Mouse (Mus musculus) neutrophil, adult 5-6 weeks (primary cell): ENCODE measurements at regions not wholly inside any gene's neighbourhood (a gene's known extent, or its start where the extent isn't known, plus 50 kb on each side); places are given as distances from the start of the nearest gene placed in this dataset.

Source experiments
- ATAC-seq: fragments of 151-379, 151-347 bp; 2 replicates; pipeline ENCODE4 v1.8.0; 2017; ENCODE audit warnings: mild to moderate bottlenecking, moderate TSS enrichment; ENCODE audit not compliant: insufficient number of reproducible peaks, poor library complexity, low FRiP score, severe bottlenecking; ENCODE audit errors: extremely low read depth

GRCm38 (mm10) chr12:25702176-25703022 lies 605.5 kb upstream of the Id2 start:
- ATAC-seq, result no peak

GRCm38 (mm10) chr12:25687063-25687462 lies 590.1 kb upstream of the Id2 start:
- no peak for ATAC-seq

DNA sequence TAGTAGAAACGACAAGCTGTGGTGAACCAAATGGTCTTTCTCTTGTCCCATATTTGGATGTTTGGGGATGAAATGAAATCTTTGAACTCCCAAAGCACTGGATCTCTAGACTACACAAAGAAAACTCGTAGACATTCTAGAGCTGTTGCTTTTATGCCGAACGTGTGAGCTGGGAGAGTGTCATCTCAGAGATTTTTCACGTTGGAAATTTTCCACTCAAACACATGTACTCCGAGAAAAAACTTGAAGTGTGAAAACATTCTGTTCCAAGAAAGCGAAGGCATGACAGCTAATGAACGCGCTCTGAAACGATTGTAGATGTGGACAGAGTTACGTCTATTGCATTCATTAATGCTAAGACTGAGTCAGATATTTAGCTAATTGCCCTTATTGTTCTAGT lies 579.7 kb upstream of the Id2 start:
- no peak for ATAC-seq

DNA sequence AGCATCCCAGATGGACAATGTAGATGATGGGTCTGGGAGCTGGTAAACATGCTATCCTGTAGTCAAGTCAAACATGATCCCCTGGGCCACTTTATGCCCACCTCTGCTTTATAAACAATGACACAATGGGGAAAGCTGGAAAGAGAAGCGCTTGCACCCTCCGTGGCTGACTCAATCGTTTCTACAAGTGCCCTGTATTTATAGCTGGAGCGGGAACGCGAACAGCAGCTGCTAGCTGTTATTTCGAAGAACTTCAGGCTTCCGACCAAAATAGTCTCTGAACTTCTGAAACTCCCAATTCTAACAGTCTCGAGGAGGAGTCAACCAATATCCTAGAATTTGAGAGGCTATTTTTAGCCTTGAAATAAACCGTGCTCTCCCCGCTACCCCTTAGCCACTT lies 571.4 kb upstream of the Id2 start:
- ATAC-seq, result no peak

DNA sequence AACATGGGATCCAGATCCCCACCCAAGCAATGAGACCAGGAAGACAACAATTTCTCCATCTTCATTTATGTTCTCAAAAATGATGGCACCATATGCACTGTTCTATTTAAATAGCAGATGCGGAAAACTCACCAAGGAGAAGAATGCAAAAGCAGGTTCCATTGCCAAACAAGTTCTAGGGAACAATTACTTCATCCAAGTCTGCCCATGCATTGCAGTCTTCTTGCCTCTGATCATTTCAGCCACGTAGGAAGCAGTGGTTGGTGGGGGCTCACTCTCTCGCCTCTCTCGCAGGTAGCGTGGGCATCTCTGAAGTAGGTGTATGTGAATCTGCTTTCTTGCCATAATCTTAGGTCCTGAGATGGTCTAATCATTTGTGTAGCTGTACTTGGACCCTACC lies 557.5 kb upstream of the Id2 start:
- ATAC-seq, result no peak

GRCm38 (mm10) chr12:25650237-25650636 lies 553.3 kb upstream of the Id2 start:
- ATAC-seq, result no peak

- ATAC-seq, result no peak
These were observed 531.1 kb upstream of the Id2 start for GRCm38 (mm10) chr12:25628081-25628480.

- ATAC-seq, result no peak
These were observed 528.9 kb upstream of the Id2 start for GRCm38 (mm10) chr12:25625858-25626257.

GRCm38 (mm10) chr12:25623449-25623848 lies 526.5 kb upstream of the Id2 start:
- ATAC-seq, result no peak

GRCm38 (mm10) chr12:25621142-25621541 lies 524.2 kb upstream of the Id2 start:
- ATAC-seq, result no peak

DNA sequence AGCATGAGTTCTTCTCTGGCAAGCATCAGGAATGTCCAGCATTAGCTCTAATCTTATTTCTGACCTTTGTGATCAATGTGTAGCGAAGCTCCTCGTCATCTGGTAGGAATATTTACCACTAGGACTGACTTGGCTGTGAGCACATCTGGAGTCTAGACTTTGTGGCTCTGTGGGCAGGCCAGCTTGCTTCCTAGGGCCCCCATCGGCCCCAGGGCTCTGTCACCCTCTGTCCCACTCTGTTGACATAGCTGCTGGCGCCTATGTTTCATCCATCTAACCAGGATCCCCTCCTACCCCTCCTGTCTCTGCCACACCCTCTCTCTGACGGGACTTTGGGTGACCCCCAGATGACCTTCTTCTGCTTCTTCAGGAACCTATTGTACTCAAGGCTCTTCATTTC lies 520.6 kb upstream of the Id2 start:
- no peak for ATAC-seq

GRCm38 (mm10) chr12:25615377-25615776 lies 518.4 kb upstream of the Id2 start:
- ATAC-seq, result no peak

DNA sequence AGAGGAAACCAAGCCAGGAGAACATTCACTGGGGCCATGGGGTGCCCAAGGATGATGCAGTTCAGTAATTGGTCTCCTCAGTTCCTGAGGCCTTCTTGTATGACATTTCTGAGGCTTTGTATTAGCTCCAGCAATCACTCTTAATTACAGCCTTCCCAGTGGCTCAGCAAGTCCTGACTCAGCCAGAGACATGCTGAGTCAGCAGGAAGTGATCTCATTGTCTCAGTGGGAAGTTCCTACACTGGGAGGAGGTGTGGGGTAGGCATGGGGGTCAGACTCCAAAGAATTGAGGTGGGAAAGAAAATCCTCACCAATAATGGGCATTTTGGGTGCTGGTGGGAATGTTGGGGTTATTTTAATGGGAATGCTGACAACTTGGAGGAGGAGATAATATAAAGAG lies 516.5 kb upstream of the Id2 start:
- no peak for ATAC-seq

DNA sequence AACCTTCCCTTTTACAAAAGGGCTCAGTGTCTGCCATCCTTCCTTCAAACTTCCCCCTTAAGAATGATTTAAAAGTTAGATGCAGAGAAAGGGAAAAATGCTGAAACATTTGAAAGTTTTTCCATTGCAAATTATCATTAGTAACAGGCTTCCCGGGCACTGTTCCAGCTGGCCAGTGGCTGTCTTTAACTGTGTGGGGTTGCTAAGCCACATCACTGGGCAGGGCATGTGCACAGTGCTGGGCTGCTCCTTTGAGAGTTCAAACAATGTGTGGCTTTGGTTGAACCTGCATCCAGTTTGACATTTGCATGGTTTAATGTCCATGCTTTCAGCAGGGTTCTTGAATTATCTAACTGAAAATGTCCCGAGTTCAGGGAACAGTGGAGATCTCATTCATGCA lies 512.1 kb upstream of the Id2 start:
- ATAC-seq, result no peak

GRCm38 (mm10) chr12:25605396-25605795 lies 508.5 kb upstream of the Id2 start:
- no peak for ATAC-seq

DNA sequence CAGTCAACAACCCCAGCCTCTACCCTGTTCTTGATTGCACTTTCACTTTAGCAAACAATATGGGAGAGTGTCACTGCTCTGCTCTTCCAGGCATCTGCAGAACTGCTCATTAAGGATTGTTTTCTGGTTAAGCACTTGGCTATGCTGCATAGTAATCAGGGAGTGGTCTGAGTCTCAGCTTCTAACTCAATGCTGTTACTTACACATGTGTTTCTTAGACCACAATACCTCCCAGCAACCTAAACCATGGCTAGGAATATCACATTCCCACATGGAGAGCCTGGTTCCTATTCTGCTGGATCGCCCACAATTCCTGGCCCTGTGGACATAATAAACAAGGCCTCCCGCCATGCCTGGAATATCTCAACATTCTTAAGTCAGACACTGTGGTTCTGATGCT lies 493.3 kb upstream of the Id2 start:
- no peak for ATAC-seq

DNA sequence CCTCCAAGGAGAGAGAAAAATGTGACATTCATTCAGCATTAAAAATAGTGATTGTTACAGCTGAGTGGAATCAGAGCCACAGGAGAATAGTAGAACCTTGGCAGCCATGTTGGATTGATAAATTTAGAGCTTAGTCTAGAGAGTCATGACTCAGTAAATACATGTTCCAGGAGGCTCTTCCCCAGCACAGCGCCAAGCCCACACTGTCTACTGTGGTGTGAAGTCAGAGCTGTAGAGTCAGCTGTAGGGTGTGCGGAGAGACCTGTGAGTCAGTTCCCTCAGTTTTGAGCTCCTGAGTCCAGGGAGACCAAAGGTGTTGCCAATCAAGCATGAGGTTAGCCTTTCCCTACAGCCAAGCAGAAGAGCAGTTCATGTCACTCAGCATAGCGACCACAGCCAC lies 488.8 kb upstream of the Id2 start:
- ATAC-seq, result no peak

- no peak for ATAC-seq
These were observed 482.5 kb upstream of the Id2 start for GRCm38 (mm10) chr12:25579407-25579806.

DNA sequence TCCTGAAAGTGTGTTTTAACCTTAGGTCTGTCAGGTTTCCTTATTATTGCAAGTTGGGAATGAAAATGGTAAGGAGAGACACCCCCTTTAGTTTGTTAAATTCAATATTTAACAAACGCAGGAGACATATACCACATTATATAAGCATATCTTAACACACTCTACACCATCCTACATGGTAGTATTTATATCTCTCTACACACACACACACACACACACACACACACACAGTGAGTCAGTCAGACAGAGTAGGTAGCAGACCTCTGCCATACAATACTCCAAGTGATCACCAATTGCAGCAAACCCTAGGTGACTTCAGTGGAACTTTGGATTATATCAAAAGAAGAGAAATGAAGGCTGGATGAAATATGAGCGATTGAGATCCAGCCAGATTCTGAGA lies 468.2 kb upstream of the Id2 start:
- ATAC-seq, result no peak

GRCm38 (mm10) chr12:25559601-25560000 lies 462.7 kb upstream of the Id2 start:
- ATAC-seq, result no peak

- no peak for ATAC-seq
These were observed 456.7 kb upstream of the Id2 start for GRCm38 (mm10) chr12:25553656-25554055.
